Mouse (Mus musculus) mature B cell (primary cell): Measurements from ENCODE around the gene Klf9.

ENCODE experiments used
- in situ Hi-C: fragments of 300-500 bp; cut with MboI; formaldehyde crosslinking; loops from 2 replicates; pipeline ENCODE4 v1.14.3; 2019

Gene Klf9

DNA sequence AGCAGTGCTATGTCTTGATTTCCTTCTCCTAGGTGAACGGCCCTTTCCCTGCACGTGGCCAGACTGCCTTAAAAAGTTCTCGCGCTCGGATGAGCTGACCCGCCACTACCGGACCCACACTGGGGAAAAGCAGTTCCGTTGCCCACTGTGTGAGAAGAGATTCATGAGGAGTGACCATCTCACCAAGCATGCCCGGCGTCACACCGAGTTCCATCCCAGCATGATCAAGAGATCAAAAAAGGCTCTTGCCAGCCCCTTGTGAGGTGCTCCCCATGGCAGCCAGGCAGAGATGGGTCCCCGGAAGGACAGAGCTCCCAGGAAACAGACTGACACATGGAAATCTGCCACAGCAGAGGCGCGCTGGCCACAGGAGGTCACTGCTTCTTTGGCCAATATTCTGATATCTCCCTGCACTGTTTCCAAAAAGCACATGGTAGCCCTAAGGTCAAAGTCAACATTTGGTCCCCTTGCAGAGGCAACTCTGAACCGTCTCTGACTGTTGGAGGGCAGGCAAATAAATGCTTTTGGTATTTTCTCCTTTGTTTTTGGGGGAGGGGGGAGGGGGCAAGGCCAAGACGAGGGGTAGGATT is 23.7 kb downstream of the Klf9 start:
- in situ Hi-C loops = no loop called here

DNA sequence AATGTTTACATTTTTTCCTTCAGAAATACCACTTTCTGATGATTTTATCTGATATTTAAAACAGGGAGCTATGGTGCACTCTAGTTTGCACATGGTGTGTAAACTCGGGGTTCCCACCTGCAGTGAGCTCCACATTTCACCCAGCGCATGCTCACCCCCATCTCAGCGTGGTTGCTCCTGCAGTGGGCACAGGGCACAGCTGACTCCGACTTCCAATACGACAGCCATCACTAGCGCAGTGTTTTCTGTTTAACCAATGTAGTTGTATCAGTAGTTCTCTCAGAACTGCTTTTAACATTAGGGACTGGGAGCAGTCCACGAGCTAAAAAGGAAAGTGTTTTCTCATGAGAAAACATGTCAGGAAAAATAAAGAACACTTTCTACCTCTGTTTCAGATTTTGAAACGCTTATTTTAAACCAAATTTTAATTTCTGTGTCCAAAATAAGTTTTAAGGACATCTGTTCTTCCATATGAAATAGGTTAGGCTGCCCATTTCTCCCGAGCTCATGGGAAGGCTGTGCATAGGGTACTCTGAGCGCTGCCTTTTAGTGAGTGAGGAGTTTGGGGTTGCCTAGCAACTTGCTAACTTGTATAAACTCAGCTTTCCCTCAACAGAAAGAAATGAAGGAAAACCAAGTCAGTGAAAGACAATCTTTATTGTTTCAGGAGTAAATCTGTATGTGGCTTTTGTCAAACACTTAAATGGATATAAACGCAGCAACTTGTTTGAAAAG is 25.7 kb downstream of the Klf9 start:
- in situ Hi-C loops = no loop called here

DNA sequence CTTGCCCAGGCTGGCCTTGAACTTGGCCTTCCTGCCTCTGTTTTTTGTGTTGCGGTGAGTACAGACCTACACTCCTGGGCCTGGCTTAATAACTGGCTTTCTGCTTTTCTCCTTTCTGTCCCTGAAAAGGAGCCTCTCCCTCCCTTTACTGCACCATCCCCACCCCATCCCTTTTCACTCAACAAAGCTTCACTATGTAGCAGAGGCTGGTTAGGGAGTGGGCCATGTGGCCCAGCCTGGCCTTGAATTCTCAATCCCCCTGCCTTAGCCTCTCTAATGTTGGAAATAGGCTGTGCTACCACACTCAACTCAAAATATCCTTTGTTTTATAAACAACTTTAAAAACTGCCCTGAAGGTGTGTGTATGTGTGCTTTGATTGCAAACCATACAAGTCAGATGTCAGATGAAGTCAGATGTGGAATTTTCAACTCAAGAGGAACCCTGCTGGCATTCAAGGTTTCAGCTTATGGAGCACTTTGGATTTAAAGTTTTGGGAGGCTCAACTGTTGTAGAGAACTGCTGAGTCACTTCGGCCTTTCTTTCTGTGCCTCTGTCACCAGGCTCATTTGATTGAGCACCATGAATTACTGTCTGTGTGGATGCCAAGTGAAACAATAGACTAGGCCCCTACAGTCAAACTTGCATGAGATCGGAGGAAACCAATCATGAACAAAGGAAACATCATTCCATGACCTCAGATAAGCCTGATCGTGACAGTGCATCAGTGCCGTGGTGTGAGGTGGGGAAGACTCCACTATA is 28.1 kb downstream of the Klf9 start:
- in situ Hi-C loops = no loop called here

DNA sequence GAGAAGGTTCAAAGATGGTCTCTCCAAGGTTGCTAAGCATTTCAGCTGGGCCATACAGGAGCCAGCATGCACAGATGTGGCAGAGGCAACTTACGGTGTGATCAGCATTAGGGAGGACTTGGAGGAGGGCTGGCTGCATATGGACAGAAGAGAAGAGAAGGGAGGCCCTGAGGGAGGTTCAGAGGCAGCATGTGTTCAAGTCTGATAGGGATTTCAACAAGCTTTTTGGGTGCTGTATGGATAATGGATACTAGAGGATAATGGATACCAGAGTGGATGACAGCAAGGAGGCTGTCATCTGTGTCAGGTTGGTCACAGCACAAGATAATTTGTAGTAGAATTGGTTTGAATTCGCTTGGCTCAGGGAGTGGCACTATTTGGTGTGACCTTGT is 28.6 kb downstream of the Klf9 start:
- in situ Hi-C loops = no loop called here

DNA sequence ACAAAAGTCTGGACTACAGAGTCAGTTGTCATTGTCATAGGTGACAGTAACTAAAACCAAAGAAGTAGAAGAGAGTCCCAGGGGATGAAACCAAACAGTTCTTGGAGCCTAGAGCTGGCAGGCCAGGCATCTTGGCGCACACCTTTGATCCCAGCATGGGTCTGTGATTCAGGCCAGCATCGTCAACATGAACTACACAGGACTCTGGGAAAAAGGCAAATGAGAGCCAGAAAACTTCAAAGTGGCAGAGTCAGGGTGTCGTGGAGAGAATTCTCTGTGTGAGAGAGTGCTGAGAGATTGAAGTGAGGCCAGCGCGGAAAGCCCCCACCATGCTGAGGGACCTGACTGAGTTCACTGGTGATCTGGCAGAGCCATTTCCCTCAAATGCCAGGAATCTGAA is 29.4 kb downstream of the Klf9 start:
- in situ Hi-C loops = no loop called here

DNA sequence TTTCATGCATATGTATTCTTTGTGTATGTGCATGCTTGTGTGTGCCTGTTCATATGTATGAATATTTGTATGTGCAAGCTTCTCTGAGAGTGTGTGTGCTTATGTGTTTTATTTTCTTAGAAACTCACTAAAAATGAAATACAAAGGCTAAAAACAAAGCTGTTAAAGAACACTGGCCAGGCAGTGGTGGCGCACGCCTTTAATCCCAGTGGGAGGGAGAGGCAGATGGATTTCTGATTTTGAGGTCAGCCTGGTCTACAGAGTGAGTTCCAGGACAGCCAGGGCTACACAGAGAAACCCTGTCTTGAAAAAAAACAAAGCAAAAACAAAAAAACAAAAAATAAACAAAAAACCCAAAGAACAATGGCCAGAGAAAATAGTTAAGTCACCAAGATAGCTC is 30.1 kb downstream of the Klf9 start:
- in situ Hi-C loops = no loop called here

DNA sequence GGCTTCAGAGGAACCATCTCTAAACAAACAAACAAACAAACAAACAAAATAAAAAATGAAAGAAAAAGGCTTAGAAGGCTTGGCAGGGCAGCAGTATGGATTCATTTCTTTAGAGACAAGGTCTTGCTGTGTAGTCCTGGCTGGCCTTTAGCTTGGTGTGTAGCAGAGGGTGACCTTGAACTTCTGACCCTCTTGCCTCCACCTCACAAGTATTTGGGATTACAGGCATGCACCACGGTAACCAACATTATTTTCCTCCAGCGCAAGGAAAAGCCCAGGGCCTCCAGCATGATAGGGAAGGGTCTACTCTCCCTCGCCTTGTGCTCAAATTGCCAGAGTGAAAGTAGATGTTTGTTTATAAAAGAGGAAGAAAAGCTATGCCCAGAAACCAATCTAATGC is 34.1 kb downstream of the Klf9 start:
- in situ Hi-C loops = no loop called here

DNA sequence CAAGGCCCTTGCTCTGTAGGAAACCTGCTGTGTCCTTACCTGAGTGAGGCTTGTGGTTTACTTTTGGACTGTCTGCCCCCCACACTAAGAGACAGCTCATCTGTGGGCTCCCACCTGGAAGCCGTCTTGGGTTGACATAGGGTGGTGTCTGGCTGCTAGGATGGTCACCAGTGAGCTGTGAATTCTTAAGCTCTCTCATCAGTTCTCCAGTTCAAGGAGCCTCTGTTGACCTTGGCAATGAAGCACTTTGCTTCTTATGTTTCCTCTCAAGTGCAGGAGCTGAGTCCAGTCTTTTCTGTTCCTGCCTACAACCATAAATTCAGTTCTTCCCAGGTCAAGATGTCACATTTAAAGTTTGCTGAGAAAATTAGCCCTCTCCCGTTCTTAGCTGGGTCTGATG is 34.5 kb downstream of the Klf9 start:
- in situ Hi-C loops = no loop called here

DNA sequence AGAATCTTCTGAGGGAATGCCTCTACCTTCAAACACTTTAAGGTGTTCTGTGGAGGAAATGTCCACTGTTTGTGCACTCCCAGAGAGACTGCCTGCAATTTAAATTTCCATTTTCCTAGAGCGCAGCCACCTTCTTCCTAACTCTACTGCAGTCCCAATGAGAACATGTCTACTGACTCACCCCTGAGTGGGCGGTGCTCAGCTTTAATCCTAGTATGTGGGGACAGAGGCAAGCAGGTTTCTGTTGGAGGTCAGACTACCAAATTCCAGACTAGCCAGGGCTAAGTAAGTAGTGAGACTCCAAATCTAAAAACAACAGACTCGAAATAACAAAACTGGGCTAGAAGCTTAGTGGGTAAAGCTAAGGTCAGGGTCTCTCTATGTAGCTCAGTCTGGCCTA is 37.5 kb downstream of the Klf9 start:
- in situ Hi-C loops = no loop called here

DNA sequence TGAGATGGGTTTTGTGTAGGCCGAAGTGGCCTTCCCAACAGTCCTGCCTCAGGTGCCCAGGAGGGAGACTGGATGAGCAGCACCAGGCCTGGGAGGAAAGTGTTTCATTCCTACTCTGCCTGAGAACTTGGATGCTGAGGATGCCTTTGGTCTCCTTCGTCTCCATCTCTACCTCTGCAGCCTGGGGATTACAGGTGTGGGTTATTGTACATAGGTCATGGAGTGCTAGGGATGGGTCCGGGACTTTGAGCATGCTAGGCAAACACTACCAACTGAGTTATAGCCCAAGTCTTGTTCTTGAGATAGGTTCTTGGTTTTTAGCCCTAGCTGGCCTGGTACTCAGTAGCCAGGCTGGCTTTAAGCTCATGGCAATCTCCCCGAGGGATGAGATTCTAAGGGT is 42.5 kb downstream of the Klf9 start:
- in situ Hi-C loops = no loop called here

DNA sequence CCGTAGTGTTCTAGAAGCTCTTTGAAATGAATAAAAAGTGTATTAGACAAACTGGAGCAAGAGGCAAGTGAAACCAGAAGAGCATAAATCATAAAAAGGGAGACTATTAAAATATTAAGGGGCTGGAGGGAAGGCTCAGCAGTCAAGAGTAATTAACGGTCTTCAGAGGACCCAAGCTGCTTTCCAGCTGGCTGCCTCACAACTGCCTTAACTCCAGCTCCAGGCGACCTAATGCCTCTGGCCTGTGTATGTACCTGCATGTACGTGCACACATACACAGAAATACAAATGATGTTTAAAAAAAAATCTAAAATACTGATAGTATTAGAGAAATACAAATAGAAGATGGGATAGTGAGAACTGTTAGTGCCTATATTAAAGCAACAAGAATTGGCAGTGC is 43.0 kb downstream of the Klf9 start:
- in situ Hi-C loops = no loop called here

DNA sequence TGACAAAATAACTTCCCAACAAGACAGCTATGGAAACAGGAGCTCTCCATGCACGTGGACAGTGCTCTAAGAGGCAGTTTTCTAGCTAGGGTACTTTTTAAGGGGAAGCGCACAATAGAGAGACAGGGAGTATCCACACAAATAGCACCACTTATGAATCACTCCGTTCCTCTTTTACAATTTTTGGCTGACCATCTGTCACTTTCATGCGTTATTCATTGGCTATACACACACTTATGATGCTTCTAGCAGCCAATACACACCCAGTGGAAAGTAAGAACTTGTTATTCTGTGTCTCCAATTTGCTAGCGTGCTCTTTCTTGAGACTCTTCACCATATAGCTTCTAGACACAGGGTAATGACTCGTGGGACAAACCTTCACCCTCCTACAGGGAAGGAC is 46.7 kb downstream of the Klf9 start:
- in situ Hi-C loops = no loop called here

DNA sequence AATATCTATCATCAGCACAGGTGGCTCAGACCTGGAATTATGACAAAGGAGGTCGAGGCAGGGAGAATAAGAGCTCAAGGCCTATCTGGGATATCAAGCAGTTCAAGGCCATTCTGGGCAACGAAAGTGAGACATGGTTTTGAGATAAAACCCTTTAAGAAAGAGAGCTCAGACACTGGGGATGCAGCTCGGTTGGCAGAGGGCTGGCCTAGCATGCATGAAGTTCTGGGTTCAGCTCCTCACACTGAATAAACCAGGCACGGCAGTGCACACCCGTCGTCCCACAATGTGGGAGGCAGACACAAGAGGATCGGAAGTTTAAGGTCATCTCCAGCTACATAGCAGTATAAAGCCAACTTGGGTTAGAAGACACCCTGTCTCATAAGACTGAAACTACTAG is 48.0 kb downstream of the Klf9 start:
- in situ Hi-C loops = no loop called here

DNA sequence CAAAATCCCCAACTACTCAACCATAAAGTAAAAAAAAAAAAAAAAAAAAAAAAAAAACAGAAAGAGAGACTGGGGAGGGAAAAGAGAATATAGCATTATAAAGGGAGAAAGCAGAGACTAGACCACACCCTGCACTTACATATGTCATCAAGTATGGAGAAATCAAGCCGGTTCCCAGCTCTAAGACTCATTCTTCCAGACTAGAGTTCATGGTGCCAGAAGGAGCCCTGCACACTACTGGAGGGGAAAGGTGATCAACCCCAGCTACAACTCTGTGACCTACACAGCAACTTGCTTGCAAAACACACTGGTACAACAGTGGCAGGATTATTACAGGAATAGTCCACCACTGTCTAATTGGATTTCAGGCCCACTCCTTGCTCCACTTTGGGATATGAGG is 48.7 kb downstream of the Klf9 start:
- in situ Hi-C loops = no loop called here

DNA sequence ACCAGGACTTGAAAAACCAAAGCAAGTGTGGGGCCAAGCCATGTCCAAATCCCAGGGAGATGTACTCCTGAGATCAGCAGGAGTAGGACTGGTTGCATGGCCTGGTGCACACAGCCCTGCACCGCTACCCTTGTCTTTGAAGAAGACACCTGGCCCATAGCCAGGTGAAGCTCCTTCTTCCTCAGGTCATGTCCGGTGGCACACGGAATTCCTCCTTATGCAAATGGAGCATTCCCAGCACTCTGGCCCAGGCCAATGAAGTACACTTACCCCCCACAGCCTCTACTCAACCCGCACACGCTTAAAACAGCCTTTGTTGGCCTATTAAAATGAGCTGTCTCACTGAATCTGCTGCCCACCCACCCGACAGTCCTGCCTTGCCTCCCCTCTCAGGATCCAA is 50.5 kb downstream of the Klf9 start:
- in situ Hi-C loops = no loop called here

DNA sequence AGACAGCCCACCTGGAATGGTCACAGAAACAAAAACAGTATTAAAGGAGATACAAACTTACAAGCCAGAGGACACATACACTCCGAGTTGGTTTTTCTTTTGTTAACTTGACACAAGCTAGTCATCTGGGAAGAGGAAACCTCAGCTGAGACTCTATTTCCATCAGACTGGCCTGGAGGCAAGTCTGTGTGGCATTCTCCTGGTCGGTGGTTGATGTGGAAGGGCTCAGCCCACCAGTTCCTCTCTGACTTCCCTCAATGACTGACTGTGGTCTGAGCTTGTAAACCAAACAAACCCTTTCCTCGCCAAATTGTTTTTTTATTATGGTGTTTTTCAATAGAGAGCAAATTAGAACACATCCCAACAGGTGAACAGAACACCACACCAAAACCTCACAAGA is 52.0 kb downstream of the Klf9 start:
- in situ Hi-C loops = no loop called here

DNA sequence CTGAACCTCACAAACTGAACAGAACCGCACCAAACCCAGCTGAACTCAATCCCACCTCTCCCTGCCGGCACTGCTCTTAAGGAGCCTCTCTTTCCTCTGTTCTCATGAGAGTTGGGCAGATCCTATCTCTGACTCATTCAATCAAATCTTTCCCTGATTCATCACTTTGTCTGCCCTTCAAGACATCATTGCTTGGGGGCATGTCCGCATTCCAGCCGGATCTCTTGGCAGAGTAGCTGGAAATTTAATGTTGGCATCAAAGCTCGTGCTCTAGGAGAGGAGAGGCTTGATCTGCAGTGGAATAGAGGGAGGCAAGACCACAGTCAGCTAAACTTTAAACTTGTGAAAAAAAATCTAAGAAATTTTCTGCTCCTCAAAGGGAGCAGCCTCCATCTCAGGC is 61.1 kb downstream of the Klf9 start:
- in situ Hi-C loops = no loop called here

DNA sequence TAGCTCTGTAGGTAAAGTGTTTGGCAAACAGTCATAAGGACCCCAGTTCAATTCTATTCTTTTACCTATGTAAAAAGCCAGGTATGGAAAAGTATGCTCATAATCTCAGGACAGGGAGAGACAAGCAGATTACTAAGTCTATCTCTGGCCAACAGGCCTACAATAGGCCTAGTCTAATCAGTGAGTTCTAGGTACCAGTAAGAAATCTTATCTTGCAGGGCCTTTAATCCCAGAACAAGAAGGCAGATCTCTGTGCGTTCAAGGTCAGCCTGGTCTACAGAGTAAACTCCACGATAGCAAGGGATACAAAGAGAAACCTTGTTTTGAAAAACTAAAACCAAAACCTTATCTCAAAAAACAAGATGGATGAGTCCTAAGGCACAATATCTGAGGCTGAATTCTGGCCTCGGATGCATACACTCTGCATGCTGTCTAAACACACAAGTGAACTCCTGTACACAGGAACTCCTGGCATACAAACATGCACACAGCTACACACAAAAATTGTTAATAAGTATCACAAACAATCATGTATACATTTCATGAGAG is 62.6 kb downstream of the Klf9 start:
- in situ Hi-C loops = no loop called here

DNA sequence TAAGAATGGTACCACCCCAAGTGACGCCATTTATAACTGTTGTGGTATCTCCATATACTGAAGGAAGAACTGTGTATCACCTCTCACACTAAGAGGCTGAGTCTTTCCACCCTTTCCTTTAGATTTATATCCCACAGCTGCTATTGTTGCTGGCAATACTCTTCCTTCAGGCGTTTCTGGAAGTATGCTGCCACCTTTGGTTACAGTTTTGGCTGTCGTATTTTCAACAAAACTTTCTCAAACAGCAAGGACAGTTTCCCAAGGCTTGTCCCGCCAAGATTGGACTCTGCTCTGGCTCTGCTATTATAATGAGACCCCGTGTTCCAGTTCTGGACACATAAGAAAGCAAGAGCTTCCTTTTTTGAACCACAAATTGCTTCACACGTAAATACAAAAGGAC is 70.3 kb downstream of the Klf9 start:
- in situ Hi-C loops = no loop called here

DNA sequence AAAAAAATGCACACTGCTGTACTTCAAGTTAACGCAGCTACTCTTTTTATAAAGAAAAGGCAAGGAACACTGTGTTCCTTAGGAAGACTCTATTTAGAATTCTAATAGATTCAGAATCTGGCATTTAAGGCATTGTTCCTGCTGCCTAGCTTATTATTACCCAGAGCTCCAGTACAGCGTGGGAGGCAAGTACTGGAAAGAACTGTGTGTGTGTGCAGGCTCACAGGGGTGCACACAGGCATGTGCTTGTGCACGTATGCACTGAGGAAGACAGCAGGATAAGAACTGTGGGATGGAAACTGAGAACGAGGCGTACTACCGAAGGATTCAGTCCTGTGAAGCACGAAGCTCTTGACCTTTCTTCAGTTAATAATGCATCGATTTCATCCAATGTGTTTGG is 73.3 kb downstream of the Klf9 start:
- in situ Hi-C loops = no loop called here
